Mouse (Mus musculus) liver, embryonic 12.5 days (tissue): ENCODE results near the gene Lrrc25. TPM values are rescaled to one million over a fixed set of nuclear protein-coding genes. Genes with fewer than 3 reads are reported as not detected.
"Not testable (repeated sequence)": the region's sequence is repeated elsewhere in the genome, so short reads cannot be mapped to it uniquely, and the experiment has no call there.

ENCODE experiments used
- ATAC-seq: fragments of 200-750 bp; cut with Nextera tagmentation; 2 replicates; pipeline ENCODE4 v1.8.0; 2017; ENCODE audit warnings: moderate number of reproducible peaks, mild to moderate bottlenecking, moderate library complexity
- H3K27ac ChIP-seq: fragments of 300-500 bp; sonication (generic); 2 replicates; pipeline ENCODE4 v1.5.1; 2016; ENCODE audit warnings: mild to moderate bottlenecking
- H3K27me3 ChIP-seq: fragments of 300-500 bp; sonication (generic); replicated peaks from 2 replicates; pipeline ENCODE4 v1.6.1; 2016; ENCODE audit warnings: mild to moderate bottlenecking, moderate library complexity
- H3K36me3 ChIP-seq: fragments of 300-500 bp; sonication (generic); 2 replicates; pipeline ENCODE4 v1.6.1; 2016; ENCODE audit warnings: mild to moderate bottlenecking, moderate library complexity
- H3K4me1 ChIP-seq: fragments of 300-500 bp; sonication (generic); 2 replicates; pipeline ENCODE4 v1.6.1; 2016
- H3K4me2 ChIP-seq: fragments of 300-500 bp; sonication (generic); 2 replicates; pipeline ENCODE4 v1.6.1; 2016; ENCODE audit warnings: mild to moderate bottlenecking, moderate library complexity
- H3K4me3 ChIP-seq: fragments of 300-500 bp; sonication (generic); 2 replicates; pipeline ENCODE4 v1.5.1; 2016; ENCODE audit warnings: mild to moderate bottlenecking, moderate library complexity
- H3K9ac ChIP-seq: fragments of 300-500 bp; sonication (generic); 2 replicates; pipeline ENCODE4 v1.6.1; 2016; ENCODE audit warnings: mild to moderate bottlenecking, moderate library complexity
- H3K9me3 ChIP-seq: fragments of 300-500 bp; sonication (generic); replicated peaks from 2 replicates; pipeline ENCODE4 v1.6.1; 2016; ENCODE audit warnings: mild to moderate bottlenecking, moderate library complexity
- WGBS: fragments of 180-500 bp; shearing (Covaris S2); methylation state at CpG from one replicate; pipeline ENCODE4 v1.1.7; 2016; ENCODE audit not compliant: insufficient replicate concordance; 5-methylcytosine and 5-hydroxymethylcytosine counted together
- polyA plus RNA-seq: library from polyadenylated mRNA; unstranded; fragments of >200 nt; fragmentation: Nextera tagmentation; extraction: Ambion mirVana; gene quantifications from 2 replicates; pipeline ENCODE4 v1.2.1, GENCODE M21; 2016

Gene Lrrc25
- polyA plus RNA-seq: 4.1 and 4.6 TPM in 2 replicates

- Histone ChIP-seq H3K27ac (peak within 1 kb of the TSS; percentile 87), H3K27me3 (no peaks in the 10 kb centered on the region), H3K4me1 (peaks cover 86% of the 10 kb centered on the region), H3K4me3 (peak within 1 kb of the TSS; percentile 10; the same call in 1 of the 2 replicates), H3K36me3 (no peaks in the 10 kb centered on the region), H3K9ac (peak within 1 kb of the TSS; percentile 56; the same call in 1 of the 2 replicates), H3K9me3 (no peaks in the 10 kb centered on the region), H3K4me2 (peak within 1 kb of the TSS; percentile 50)
- WGBS: 22% methylated on average over 3 of the region's 3 CpGs
- ATAC-seq: no peak
Observed at GRCm38 (mm10) chr8:70615894-70616293, at the start of gene Lrrc25. Gene Lrrc25 (plus strand): TSS chr8:70616155.

- H3K4me1 ChIP-seq: peaks cover 27% of the 10 kb centered on the region
- H3K27ac ChIP-seq: no peak overlapping the region
- H3K9ac ChIP-seq: no peak overlapping the region
- H3K36me3 ChIP-seq: peaks cover 20% of the 10 kb centered on the region
- ATAC-seq: no peak
- H3K27me3 ChIP-seq: no peaks in the 10 kb centered on the region
- H3K4me2 ChIP-seq: no peak overlapping the region
- no peaks in the 10 kb centered on the region for H3K9me3 ChIP-seq
- H3K4me3 ChIP-seq: no peak overlapping the region
Observed at GRCm38 (mm10) chr8:70570360-70570759, 45.6 kb upstream of the Lrrc25 start.

- no peaks in the 10 kb centered on the region for H3K27me3 ChIP-seq
- no peak overlapping the region for H3K4me3 ChIP-seq
- no peak overlapping the region for H3K27ac ChIP-seq
- H3K9ac ChIP-seq: no peak overlapping the region
- H3K9me3 ChIP-seq: no peaks in the 10 kb centered on the region
- H3K4me2 ChIP-seq: no peak overlapping the region
- no peak for ATAC-seq
- WGBS: 80% methylated on average over 6 of the region's 6 CpGs
- peaks cover 23% of the 10 kb centered on the region for H3K4me1 ChIP-seq
- peaks cover 22% of the 10 kb centered on the region for H3K36me3 ChIP-seq
Observed at GRCm38 (mm10) chr8:70570990-70571389, 45.0 kb upstream of the Lrrc25 start.

GRCm38 (mm10) chr8:70574302-70574701 lies 41.7 kb upstream of the Lrrc25 start:
- no peak overlapping the region for H3K4me2 ChIP-seq

GRCm38 (mm10) chr8:70574915-70575314 lies 41.0 kb upstream of the Lrrc25 start:
- WGBS: 43% methylated on average over 4 of the region's 4 CpGs
- H3K27me3 ChIP-seq: no peaks in the 10 kb centered on the region
- ATAC-seq: peak; percentile 48; the same call in 1 of the 2 replicates
- peaks cover 53% of the 10 kb centered on the region for H3K36me3 ChIP-seq
- no peak overlapping the region for H3K4me3 ChIP-seq
- no peak overlapping the region for H3K9ac ChIP-seq
- H3K9me3 ChIP-seq: no peaks in the 10 kb centered on the region
- H3K4me1 ChIP-seq: peaks cover 17% of the 10 kb centered on the region
- no peak overlapping the region for H3K4me2 ChIP-seq
- no peak overlapping the region for H3K27ac ChIP-seq

More at GRCm38 (mm10) chr8:70574302-70574701, 41.7 kb upstream of the Lrrc25 start:
- peaks cover 20% of the 10 kb centered on the region for H3K4me1 ChIP-seq
- H3K27me3 ChIP-seq: no peaks in the 10 kb centered on the region
- H3K27ac ChIP-seq: no peak overlapping the region
- ATAC-seq: no peak
- H3K36me3 ChIP-seq: peaks cover 50% of the 10 kb centered on the region
- H3K9me3 ChIP-seq: no peaks in the 10 kb centered on the region
- H3K9ac ChIP-seq: no peak overlapping the region
- no peak overlapping the region for H3K4me3 ChIP-seq

- peaks cover 76% of the 10 kb centered on the region for H3K36me3 ChIP-seq
Observed at GRCm38 (mm10) chr8:70577207-70577606, 38.7 kb upstream of the Lrrc25 start.

GRCm38 (mm10) chr8:70583476-70584387 lies 32.2 kb upstream of the Lrrc25 start:
- Histone ChIP-seq H3K27me3 (no peaks in the 10 kb centered on the region), H3K4me3 (no peak overlapping the region), H3K9ac (no peak overlapping the region), H3K27ac (no peak overlapping the region), H3K9me3 (no peaks in the 10 kb centered on the region), H3K4me2 (no peak overlapping the region), H3K4me1 (no peaks in the 10 kb centered on the region), H3K36me3 (peaks cover 97% of the 10 kb centered on the region)
- ATAC-seq: no peak
- WGBS: 83% methylated on average over 18 of the region's 18 CpGs

More at GRCm38 (mm10) chr8:70577207-70577606, 38.7 kb upstream of the Lrrc25 start:
- 87% methylated on average over 3 of the region's 3 CpGs for WGBS
- no peak overlapping the region for H3K9ac ChIP-seq
- no peaks in the 10 kb centered on the region for H3K27me3 ChIP-seq
- no peak overlapping the region for H3K4me2 ChIP-seq
- H3K4me1 ChIP-seq: peaks cover 16% of the 10 kb centered on the region
- H3K27ac ChIP-seq: no peak overlapping the region
- H3K4me3 ChIP-seq: no peak overlapping the region
- no peak for ATAC-seq
- no peaks in the 10 kb centered on the region for H3K9me3 ChIP-seq

GRCm38 (mm10) chr8:70584606-70585257 lies 31.2 kb upstream of the Lrrc25 start:
- Histone ChIP-seq H3K9ac (no peak overlapping the region), H3K9me3 (no peaks in the 10 kb centered on the region), H3K27ac (no peak overlapping the region), H3K4me3 (no peak overlapping the region), H3K4me1 (no peaks in the 10 kb centered on the region), H3K27me3 (no peaks in the 10 kb centered on the region), H3K36me3 (peaks cover 100% of the 10 kb centered on the region), H3K4me2 (no peak overlapping the region)
- 83% methylated on average over 9 of the region's 9 CpGs for WGBS
- ATAC-seq: peak; percentile 9; the same call in 1 of the 2 replicates

GRCm38 (mm10) chr8:70585258-70585652 lies 30.7 kb upstream of the Lrrc25 start:
- no peak overlapping the region for H3K4me3 ChIP-seq
- 45% methylated on average over 7 of the region's 7 CpGs for WGBS
- no peak overlapping the region for H3K4me2 ChIP-seq
- no peak overlapping the region for H3K27ac ChIP-seq
- no peaks in the 10 kb centered on the region for H3K27me3 ChIP-seq
- no peaks in the 10 kb centered on the region for H3K4me1 ChIP-seq
- no peak overlapping the region for H3K9ac ChIP-seq
- H3K9me3 ChIP-seq: no peaks in the 10 kb centered on the region
- H3K36me3 ChIP-seq: peaks cover 100% of the 10 kb centered on the region
- ATAC-seq: peak; percentile 31

- peaks cover 99% of the 10 kb centered on the region for H3K36me3 ChIP-seq
- not testable (repeated sequence) for H3K9ac ChIP-seq, ATAC-seq, H3K27me3 ChIP-seq, H3K9me3 ChIP-seq, H3K4me2 ChIP-seq, H3K27ac ChIP-seq, H3K4me1 ChIP-seq, H3K4me3 ChIP-seq
- 81% methylated on average over 4 of the region's 4 CpGs for WGBS
Observed at GRCm38 (mm10) chr8:70587955-70588354, 28.0 kb upstream of the Lrrc25 start.

- Histone ChIP-seq H3K27ac (no peak overlapping the region), H3K27me3 (no peaks in the 10 kb centered on the region), H3K36me3 (peaks cover 76% of the 10 kb centered on the region), H3K4me3 (no peak overlapping the region), H3K4me2 (no peak overlapping the region), H3K9me3 (no peaks in the 10 kb centered on the region), H3K9ac (no peak overlapping the region), H3K4me1 (peaks cover 41% of the 10 kb centered on the region)
- ATAC-seq: no peak
- 90% methylated on average over 12 of the region's 12 CpGs for WGBS
Observed at GRCm38 (mm10) chr8:70591569-70591968, 24.4 kb upstream of the Lrrc25 start.

GRCm38 (mm10) chr8:70593173-70593572 lies 22.8 kb upstream of the Lrrc25 start:
- peak overlapping the region; percentile 78; the same call in 1 of the 2 replicates for H3K9ac ChIP-seq
- peaks cover 57% of the 10 kb centered on the region for H3K4me1 ChIP-seq
- peak overlapping the region; percentile 69 for H3K4me3 ChIP-seq
- peak overlapping the region; percentile 99 for H3K4me2 ChIP-seq
- no peak for ATAC-seq
- no peaks in the 10 kb centered on the region for H3K27me3 ChIP-seq
- no peaks in the 10 kb centered on the region for H3K9me3 ChIP-seq
- H3K27ac ChIP-seq: peak overlapping the region; percentile 79
- H3K36me3 ChIP-seq: peaks cover 76% of the 10 kb centered on the region
- 70% methylated on average over 8 of the region's 8 CpGs for WGBS
